Mouse (Mus musculus) stomach, postnatal 0 days (tissue): Measurements from ENCODE around the gene Rnf19b.

Experiments
- CTCF ChIP-seq: IDR thresholded peaks from 2 replicates; pipeline ENCODE4 v1.5.1; 2016; ENCODE audit warnings: antibody characterized with exemption, low read depth, mild to moderate bottlenecking, moderate library complexity
- EP300 ChIP-seq: optimal IDR thresholded peaks from 2 replicates; pipeline ENCODE3; 2016; ENCODE audit warnings: antibody characterized with exemption

DNA sequence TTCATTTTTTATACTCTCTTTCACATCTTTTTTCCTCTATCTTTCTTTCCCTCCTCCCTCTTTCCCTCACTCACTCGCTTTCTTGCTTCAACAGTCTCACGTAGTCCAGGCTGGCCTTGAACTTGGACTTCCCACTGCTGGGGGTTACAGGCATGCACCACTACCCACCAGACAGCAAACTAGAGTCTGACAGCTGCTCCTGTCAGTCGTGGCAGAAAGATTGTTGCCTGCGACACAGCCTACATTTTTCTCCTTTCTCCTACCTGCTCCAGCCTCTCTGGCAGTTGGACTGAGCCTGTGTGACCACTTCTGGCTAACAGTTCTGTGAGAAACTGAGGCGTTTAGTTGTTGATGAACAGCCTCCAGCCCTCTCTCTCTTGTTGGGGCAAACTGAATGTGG is 2.5 kb upstream of the Rnf19b start:
- TF ChIP-seq EP300 (no peak), CTCF (no peak)
